Mouse (Mus musculus) lung, adult 2 months (tissue): ENCODE measurements around the gene Kidins220.

Experiments used
- CTCF ChIP-seq: fragments of 200-500 bp; IDR thresholded peaks from 2 replicates; pipeline ENCODE4 v1.5.1; 2011; ENCODE audit warnings: mild to moderate bottlenecking, low read length, control low read depth; ENCODE audit not compliant: insufficient read depth
- POLR2A ChIP-seq: fragments of 200-500 bp; IDR thresholded peaks from 2 replicates; pipeline ENCODE4 v1.6.1; 2011; ENCODE audit warnings: low read depth, mild to moderate bottlenecking, control low read depth, low read length, borderline replicate concordance; ENCODE audit errors: extremely low read depth

DNA sequence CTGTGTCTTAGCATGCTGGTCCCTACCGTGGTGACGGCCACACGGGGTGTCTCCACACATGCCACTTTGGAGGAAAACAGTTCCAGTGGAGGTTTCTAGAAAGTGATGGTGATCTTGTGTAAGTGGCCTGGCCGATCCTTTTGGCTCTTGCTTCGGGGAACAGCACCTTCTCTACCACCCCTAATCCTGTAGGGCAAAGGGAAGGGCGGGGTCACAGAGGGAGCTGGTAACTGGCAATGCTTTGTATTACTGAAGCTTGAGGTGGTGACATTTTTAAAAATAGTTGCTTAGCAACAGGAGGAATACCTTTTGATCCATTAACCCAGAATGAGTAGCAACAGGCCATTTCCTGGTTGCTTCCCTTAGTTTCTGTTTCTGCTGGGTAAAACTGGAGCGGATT, 12.9 kb upstream of the Kidins220 start:
- TF ChIP-seq CTCF (no peak), POLR2A (no peak)
